Mouse (Mus musculus) liver, postnatal 0 days (tissue): Measurements from ENCODE around the gene 4930519G04Rik.

Experiments
- CTCF ChIP-seq: sonication (generic); IDR thresholded peaks from 2 replicates; pipeline ENCODE4 v1.5.1; 2016; ENCODE audit warnings: antibody characterized with exemption, low read depth
- EP300 ChIP-seq: IDR thresholded peaks from 2 replicates; pipeline ENCODE4 v1.6.1; 2016; ENCODE audit warnings: antibody characterized with exemption, low read depth, mild to moderate bottlenecking

- peak; percentile 91 for TF ChIP-seq CTCF
- TF ChIP-seq EP300: no peak
Measured at GRCm38 (mm10) chr5:114824197-114824596, 29.3 kb upstream of the 4930519G04Rik start.
